Mouse (Mus musculus): ENCODE measurements around the gene Blm. TPM values are rescaled to one million over a fixed set of nuclear protein-coding genes. Genes with fewer than 3 reads are reported as not detected.

Blm gene
- total and polyA plus RNA-seq, 2 experiments = 0.43 to 6.9 TPM

GRCm38 (mm10) chr7:80440685-80441084, 94.2 kb downstream of the Blm start:
- no peaks in the 10 kb centered on the region for H3K36me3 ChIP-seq (ENCODE audit: control insufficient read depth, insufficient read depth, low read length)
- no peak overlapping the region for H3K4me3 ChIP-seq (ENCODE audit: insufficient read depth, low read depth, low read length)
- no peak overlapping the region for H3K9ac ChIP-seq (ENCODE audit: low read depth, low read length)
- 78% methylated on average over 4 of the region's 4 CpGs for WGBS
- no peak overlapping the region for H3K27ac ChIP-seq (replicated peaks; ENCODE audit: insufficient read depth, low read depth, low read length)
- no peaks in the 10 kb centered on the region for H3K27me3 ChIP-seq (ENCODE audit: control insufficient read depth, insufficient read depth, low read length)
- no peak for DNase-seq (ENCODE audit: extremely low read depth, low read depth, low spot score)
- H3K79me2 ChIP-seq (ENCODE audit: control insufficient read depth, insufficient read depth, low read length) = no peaks in the 10 kb centered on the region
- TF ChIP-seq POLR2A (IDR thresholded peaks at IDR 0.05; ENCODE audit: extremely low read depth, insufficient read depth, low read length) = no peak
- peaks cover 13% of the 10 kb centered on the region; the same call in 1 of the 2 replicates for H3K4me1 ChIP-seq (ENCODE audit: control insufficient read depth, insufficient read depth, low read length)

- TF ChIP-seq CTCF (IDR thresholded peaks at IDR 0.05; ENCODE audit: low read depth, low read length) (no peak), POLR2A (IDR thresholded peaks at IDR 0.05; ENCODE audit: extremely low read depth, insufficient read depth, low read length) (no peak)
- H3K27ac ChIP-seq (replicated peaks; ENCODE audit: insufficient read depth, low read depth, low read length) = no peak overlapping the region
- no peak overlapping the region for H3K4me3 ChIP-seq (ENCODE audit: insufficient read depth, low read depth, low read length)
- peak; percentile 50 for DNase-seq (ENCODE audit: extremely low read depth, low read depth, low spot score)
- H3K9ac ChIP-seq (ENCODE audit: low read depth, low read length) = no peak overlapping the region
- no peaks in the 10 kb centered on the region for H3K36me3 ChIP-seq (ENCODE audit: control insufficient read depth, insufficient read depth, low read length)
- no peaks in the 10 kb centered on the region for H3K79me2 ChIP-seq (ENCODE audit: control insufficient read depth, insufficient read depth, low read length)
- no peaks in the 10 kb centered on the region for H3K27me3 ChIP-seq (ENCODE audit: control insufficient read depth, insufficient read depth, low read length)
- 81% methylated on average over 10 of the region's 10 CpGs for WGBS
- H3K4me1 ChIP-seq (ENCODE audit: control insufficient read depth, insufficient read depth, low read length) = peaks cover 9% of the 10 kb centered on the region; the same call in 1 of the 2 replicates
Observed at GRCm38 (mm10) chr7:80439789-80440488, 95.0 kb downstream of the Blm start.

DNA sequence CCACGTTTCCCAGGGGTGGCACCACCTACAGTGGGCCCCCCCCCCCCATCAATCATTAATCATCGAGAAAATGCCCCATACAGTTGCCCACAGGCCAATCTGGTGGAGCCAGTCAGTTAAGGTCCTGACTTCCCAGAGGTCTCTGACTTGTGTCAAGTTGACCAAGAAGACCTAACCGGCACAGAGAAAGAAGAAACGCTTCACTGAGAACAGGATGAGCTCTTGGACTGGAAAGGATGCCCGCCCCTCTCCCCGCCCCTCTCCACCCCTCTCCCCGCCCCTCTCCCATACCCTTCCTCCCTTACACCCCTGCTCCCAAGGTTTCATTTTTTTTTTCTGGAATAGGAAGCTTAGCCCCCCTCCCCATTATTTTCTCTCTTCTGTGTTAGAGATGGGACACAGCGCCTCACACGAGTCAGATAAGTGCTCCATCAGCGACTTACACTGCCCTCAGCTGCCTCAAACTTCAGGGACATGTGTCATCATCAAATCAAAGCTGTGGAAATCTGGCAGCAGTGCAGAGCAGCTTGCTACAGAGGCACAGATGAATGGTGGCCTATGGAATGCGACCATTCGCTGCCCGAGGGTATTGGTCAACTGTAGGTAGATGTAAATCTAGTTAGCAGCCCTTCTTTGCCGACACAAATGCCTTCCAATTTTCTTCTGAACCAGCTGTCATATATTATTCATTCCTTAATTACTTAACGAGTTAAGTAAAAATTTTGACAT, 95.7 kb downstream of the Blm start:
- H3K27ac ChIP-seq (replicated peaks; ENCODE audit: insufficient read depth, low read depth, low read length) = no peak overlapping the region
- TF ChIP-seq CTCF (IDR thresholded peaks at IDR 0.05; ENCODE audit: low read depth, low read length) (no peak), POLR2A (IDR thresholded peaks at IDR 0.05; ENCODE audit: extremely low read depth, insufficient read depth, low read length) (no peak)
- no peaks in the 10 kb centered on the region for H3K27me3 ChIP-seq (ENCODE audit: control insufficient read depth, insufficient read depth, low read length)
- H3K9ac ChIP-seq (ENCODE audit: low read depth, low read length) = no peak overlapping the region
- H3K36me3 ChIP-seq (ENCODE audit: control insufficient read depth, insufficient read depth, low read length) = no peaks in the 10 kb centered on the region
- DNase-seq (ENCODE audit: extremely low read depth, low read depth, low spot score) = peak; percentile 58
- no peaks in the 10 kb centered on the region for H3K79me2 ChIP-seq (ENCODE audit: control insufficient read depth, insufficient read depth, low read length)
- H3K4me3 ChIP-seq (ENCODE audit: insufficient read depth, low read depth, low read length) = no peak overlapping the region
- H3K4me1 ChIP-seq (ENCODE audit: control insufficient read depth, insufficient read depth, low read length) = peaks cover 6% of the 10 kb centered on the region; the same call in 1 of the 2 replicates
- WGBS = 42% methylated on average over 15 of the region's 15 CpGs

- Histone ChIP-seq H3K27ac (replicated peaks; ENCODE audit: insufficient read depth, low read depth, low read length) (no peak overlapping the region), H3K27me3 (ENCODE audit: control insufficient read depth, insufficient read depth, low read length) (no peaks in the 10 kb centered on the region), H3K79me2 (ENCODE audit: control insufficient read depth, insufficient read depth, low read length) (no peaks in the 10 kb centered on the region), H3K9ac (ENCODE audit: low read depth, low read length) (no peak overlapping the region), H3K4me1 (ENCODE audit: control insufficient read depth, insufficient read depth, low read length) (peaks cover 4% of the 10 kb centered on the region; the same call in 1 of the 2 replicates), H3K36me3 (ENCODE audit: control insufficient read depth, insufficient read depth, low read length) (no peaks in the 10 kb centered on the region), H3K4me3 (ENCODE audit: insufficient read depth, low read depth, low read length) (no peak overlapping the region)
- WGBS = 44% methylated on average over 7 of the region's 7 CpGs
- DNase-seq (ENCODE audit: extremely low read depth, low read depth, low spot score) = peak; percentile 43
- no peak for TF ChIP-seq CTCF (IDR thresholded peaks at IDR 0.05; ENCODE audit: low read depth, low read length)
- TF ChIP-seq POLR2A (IDR thresholded peaks at IDR 0.05; ENCODE audit: extremely low read depth, insufficient read depth, low read length) = no peak
Observed at GRCm38 (mm10) chr7:80436571-80436970, 98.3 kb downstream of the Blm start.

DNA sequence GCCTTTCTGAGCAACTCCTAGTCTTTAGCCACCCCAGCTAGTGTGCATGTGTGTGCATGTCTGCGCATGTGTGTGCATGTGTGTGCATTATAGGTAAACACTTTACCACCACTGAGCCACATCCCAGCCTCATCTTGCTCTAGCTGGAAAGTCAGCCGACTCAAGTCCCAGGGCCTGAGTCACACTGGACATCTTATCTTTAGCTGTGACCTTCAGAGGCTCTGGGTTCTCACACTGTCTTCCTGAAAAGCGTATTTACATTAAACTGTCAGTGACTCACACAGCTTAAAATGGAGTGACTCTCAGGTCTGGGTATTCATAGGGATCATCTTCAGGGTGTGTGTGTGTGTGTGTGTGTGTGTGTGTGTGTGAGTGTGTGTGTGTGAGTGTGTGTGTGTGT, 99.3 kb downstream of the Blm start:
- no peaks in the 10 kb centered on the region for H3K36me3 ChIP-seq (ENCODE audit: control insufficient read depth, insufficient read depth, low read length)
- H3K9ac ChIP-seq (ENCODE audit: low read depth, low read length) = no peak overlapping the region
- H3K27ac ChIP-seq (replicated peaks; ENCODE audit: insufficient read depth, low read depth, low read length) = no peak overlapping the region
- no peak for TF ChIP-seq POLR2A (IDR thresholded peaks at IDR 0.05; ENCODE audit: extremely low read depth, insufficient read depth, low read length)
- TF ChIP-seq CTCF (IDR thresholded peaks at IDR 0.05; ENCODE audit: low read depth, low read length) = no peak
- no peak for DNase-seq (ENCODE audit: extremely low read depth, low read depth, low spot score)
- no peak overlapping the region for H3K4me3 ChIP-seq (ENCODE audit: insufficient read depth, low read depth, low read length)
- no peaks in the 10 kb centered on the region for H3K27me3 ChIP-seq (ENCODE audit: control insufficient read depth, insufficient read depth, low read length)
- 78% methylated on average over 3 of the region's 3 CpGs for WGBS
- peaks cover 2% of the 10 kb centered on the region; the same call in 1 of the 2 replicates for H3K4me1 ChIP-seq (ENCODE audit: control insufficient read depth, insufficient read depth, low read length)
- H3K79me2 ChIP-seq (ENCODE audit: control insufficient read depth, insufficient read depth, low read length) = no peaks in the 10 kb centered on the region

DNA sequence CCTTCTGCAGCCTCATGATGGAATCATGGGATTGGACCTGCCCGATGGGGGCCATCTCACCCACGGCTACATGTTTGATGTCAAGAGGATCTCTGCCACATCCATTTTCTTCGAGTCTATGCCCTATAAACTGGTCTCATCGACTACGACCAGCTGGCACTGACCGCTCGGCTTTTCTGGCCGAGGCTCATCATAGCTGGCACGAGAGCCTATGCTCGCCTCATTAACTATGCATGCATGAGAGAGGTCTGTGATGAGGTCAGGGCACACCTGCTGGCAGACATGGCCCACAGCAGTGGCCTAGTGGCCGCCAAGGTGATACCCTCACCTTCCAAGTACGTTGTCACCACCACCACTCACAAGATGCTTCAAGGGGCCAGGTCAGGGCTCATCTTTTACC, 105.3 kb downstream of the Blm start:
- TF ChIP-seq CTCF (IDR thresholded peaks at IDR 0.05; ENCODE audit: low read depth, low read length) (no peak), POLR2A (IDR thresholded peaks at IDR 0.05; ENCODE audit: extremely low read depth, insufficient read depth, low read length) (no peak)
- Histone ChIP-seq H3K9ac (ENCODE audit: low read depth, low read length) (no peak overlapping the region), H3K27me3 (ENCODE audit: control insufficient read depth, insufficient read depth, low read length) (no peaks in the 10 kb centered on the region), H3K27ac (replicated peaks; ENCODE audit: insufficient read depth, low read depth, low read length) (no peak overlapping the region), H3K4me1 (ENCODE audit: control insufficient read depth, insufficient read depth, low read length) (no peaks in the 10 kb centered on the region; the same call in 1 of the 2 replicates), H3K36me3 (ENCODE audit: control insufficient read depth, insufficient read depth, low read length) (no peaks in the 10 kb centered on the region), H3K4me3 (ENCODE audit: insufficient read depth, low read depth, low read length) (no peak overlapping the region), H3K79me2 (ENCODE audit: control insufficient read depth, insufficient read depth, low read length) (no peaks in the 10 kb centered on the region)
- no peak for DNase-seq (ENCODE audit: extremely low read depth, low read depth, low spot score)
- 95% methylated on average over 12 of the region's 12 CpGs for WGBS

All from liver, adult 2 months (tissue).